Mouse (Mus musculus) ovary, postnatal 36 days (tissue): ENCODE data around the gene Aff3.
"Not testable (repeated sequence)": the region's sequence is repeated elsewhere in the genome, so short reads cannot be mapped to it uniquely, and the experiment has no call there.

Experiments
- DNase-seq: peaks from one replicate; pipeline ENCODE4 v3.0.0; 2022; ENCODE audit warnings: low spot score, mixed read lengths

Gene Aff3

DNA sequence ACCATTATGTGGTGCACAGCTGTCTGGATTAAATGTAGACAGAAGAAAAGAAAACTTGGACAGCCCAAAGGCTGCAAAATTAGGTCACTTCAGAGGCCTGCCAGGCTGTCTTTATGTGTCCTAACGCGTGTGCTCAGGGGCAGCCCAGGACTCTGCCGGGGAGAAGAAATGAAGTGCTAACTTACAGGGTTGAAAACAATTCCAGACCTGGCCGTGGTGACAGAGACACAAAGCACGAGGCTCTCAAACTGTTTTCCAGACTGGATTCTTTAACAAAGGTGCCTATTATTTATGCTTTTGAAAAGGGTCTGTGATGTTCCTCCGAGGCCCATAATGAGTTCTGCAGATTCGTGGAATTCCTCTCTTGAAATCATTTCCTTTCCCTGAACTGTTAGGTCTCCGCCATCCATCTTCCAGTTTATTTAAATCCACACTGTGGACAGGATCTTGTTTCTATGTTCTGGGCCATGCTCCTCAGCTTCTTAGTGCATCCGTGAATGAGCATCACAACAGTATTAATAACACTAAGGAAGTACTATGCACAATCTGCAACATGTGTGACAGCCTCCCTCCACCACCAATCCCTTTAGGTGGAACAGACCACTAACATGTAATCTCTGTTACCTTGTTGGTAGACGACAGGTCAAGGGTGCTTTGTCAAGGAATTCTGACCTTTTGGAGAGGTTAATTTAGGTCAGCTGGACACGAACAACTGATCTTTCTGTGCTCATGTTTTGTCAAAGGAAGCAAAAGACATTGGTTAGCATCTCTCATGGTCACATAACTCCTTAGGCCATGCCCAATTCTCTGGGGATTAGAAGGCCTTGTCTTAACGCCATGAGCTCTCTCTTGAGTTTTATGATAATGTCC lies 228.0 kb downstream of the Aff3 start:
- no peak for DNase-seq

DNA sequence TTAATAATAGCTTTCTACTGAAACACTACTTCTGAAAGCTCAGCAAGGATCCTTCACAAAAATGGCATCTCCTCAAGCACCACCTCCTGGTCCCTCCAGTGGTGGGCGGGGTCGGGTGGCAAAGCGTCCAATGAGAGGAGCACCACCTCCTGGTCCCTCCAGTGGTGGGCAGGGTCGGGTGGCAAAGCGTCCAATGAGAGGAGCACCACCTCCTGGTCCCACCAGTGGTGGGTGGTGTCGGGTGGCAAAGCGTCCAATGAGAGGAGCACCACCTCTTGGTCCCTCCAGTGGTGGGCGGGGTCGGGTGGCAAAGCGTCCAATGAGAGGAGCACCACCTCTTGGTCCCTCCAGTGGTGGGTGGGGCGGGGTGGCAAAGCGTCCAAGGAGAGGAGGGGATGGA lies 234.4 kb downstream of the Aff3 start:
- not testable (repeated sequence) for DNase-seq

DNA sequence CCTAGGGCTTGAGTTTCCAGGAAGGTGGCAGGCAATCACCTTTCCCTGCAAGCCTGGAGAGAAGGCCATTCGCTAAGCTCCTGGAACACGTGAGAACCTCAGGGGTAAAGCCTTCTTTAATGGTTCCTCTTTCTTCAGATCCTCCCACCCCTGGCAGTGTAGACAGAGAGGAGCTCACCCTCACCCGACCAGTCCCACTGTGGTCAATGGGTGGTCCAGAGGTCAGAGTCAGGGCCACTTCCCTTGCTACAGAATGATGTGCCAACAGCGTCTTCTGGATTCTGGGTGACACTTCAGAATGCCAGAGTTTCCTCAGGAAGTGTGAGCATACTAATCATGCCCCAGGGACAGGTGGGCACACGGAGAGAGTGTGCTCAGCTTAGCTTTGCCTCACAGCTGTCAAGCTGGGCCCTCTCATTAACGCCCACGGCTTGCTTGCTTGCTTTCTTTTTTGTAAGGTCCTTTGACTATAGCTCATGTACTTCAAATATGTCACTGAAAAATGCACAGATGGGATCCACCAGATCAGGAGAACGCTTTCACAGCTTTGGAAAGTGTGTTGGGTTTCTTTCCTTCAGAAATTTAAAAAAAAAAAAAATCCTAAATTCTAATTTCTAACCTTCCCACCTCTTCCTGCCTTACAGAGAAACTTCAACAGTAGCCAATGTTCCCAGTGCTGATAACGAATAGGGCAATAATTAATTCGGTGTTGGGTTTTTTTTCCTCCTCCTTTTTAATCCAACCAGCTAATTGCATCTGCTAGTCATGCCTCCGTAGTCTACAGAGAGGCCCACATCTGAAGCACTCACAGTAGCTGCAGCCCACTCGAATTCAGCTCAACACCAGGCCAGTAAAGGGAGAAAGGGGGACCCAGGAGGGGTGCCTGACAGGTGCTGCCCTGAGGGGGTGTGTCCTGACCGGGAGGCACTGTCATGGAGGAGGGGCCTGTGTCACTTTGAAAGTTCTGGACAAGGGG lies 235.8 kb downstream of the Aff3 start:
- DNase-seq: no peak

DNA sequence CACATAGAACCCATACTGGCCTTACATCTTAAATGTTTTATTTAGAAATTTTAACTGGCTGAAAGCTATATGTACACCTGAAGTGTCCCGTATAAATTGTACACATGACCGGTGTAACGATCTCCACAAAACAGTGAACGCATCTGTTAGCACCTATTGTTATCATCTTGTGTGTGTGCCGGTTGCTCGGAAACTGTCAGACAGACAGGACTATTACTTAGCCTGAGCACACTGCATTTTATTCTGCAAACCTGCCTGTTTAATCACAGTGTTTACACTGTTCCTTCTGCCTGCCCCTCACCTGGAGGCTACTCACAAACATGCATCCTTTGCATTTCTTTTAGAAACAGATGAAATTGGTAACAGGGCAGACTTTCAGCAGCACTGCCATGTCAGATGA lies 241.8 kb downstream of the Aff3 start:
- DNase-seq: no peak

DNA sequence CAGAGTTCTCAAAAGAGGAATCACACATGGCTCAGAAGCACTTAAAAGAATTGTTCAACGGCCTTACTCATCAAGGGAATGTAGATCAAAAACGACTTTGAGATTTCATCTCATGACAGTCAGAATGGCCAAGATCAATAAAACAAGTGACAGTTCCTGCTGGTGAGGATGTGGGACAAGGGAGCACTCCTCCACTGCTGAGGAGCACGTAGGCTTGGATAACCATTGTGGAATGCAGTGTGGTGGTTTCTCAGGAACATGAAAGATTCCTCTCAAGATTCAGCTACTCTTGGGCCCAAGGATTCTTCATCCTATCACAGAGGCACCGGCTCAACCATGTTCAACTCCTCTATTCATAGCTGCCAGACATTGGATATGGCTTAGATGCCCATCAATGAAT lies 245.4 kb downstream of the Aff3 start:
- no peak for DNase-seq

DNA sequence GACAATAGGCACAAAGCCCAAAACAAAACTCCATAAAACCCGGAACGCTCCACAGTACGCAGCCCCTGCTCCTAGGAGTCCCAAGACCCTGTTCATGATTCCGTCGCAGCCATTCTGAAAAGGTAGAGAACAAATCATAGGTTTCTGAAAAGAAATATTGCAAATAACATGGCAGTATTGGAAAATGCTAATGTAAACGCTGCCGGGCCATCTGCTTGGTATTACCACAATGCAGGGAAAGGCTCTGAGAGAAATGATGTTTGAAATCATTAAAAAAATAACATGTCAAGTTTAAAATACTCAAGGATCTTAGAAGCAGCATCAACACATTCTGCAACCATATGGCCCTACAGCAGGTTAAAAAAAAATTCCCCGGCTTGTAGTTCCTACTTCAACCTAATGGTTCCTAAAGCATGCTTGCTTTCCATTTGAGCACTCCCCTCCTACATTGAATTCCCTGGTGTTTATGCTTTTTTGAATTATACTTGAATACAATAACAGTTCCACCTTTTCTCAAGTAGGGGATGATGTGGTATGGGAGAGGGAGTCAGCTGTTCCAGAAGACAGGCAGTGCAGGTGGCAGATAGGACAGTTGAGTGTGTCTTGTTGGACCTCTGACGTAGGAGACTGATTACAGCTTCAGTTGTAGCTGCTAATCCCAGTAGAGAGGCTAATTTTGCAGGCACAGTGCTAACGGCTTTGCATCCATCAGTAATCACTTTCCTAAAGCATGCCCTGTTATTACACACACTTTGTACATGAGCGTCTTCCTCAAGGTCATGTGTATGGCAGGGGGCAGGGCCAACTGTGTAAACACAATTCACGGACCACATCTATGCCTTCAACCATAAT lies 246.3 kb downstream of the Aff3 start:
- DNase-seq: no peak

DNA sequence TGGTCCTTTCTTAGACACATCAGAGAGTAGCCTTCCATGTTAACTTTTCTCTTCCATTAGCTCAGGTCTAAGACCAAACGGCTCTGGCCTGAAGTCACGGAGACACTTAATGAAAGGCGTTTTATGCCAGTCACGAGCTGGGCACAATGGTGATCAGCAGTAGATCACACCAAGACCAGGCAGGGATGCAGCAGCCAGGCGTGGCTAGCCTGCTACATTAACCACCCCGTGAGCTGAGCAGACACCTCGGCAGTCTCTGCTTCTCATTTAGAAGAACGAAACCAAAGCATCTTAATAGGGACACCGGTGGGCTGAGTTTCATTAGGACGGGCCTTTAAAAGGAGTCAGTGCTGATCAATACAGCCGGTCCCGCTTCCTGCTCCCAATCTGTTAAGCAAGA lies 247.6 kb downstream of the Aff3 start:
- no peak for DNase-seq

DNA sequence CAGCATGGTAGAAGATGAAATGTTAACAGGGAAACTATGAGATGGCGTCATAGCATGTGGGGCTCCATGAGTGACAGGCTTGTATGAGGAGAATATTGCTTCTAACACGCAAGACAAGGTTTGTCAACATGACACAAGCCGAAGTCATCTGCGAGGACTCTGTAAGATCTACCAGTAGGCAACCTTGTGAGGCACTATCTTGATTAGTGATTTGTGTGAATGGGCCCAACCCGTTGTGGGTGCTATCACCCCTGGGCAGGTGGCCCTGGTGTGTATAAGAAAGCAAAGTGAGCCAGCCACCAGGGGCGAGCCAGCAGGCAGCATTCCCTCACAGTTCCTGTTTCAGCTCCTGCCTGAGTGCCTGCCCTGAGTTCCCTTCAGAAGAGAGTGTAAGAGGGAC lies 249.2 kb downstream of the Aff3 start:
- DNase-seq: no peak

DNA sequence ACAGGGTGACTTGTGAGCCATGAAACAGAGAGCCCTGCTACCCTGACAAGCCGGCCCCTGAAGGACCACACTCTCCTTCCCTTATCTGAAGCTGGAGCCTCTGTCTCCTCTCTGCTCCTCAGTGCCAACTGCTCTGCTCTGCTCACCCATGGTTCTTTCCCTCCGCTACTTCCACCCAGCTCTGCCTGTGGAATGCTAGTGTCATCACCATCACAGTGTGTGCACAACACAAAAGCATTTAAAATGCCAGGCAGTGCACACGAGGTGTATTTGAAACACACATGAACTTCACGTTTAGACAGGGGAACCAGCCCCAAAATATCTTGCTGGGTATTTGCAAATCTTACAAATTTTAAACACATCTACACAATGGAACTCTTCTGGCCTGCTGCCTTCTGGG lies 253.6 kb downstream of the Aff3 start:
- DNase-seq: no peak

DNA sequence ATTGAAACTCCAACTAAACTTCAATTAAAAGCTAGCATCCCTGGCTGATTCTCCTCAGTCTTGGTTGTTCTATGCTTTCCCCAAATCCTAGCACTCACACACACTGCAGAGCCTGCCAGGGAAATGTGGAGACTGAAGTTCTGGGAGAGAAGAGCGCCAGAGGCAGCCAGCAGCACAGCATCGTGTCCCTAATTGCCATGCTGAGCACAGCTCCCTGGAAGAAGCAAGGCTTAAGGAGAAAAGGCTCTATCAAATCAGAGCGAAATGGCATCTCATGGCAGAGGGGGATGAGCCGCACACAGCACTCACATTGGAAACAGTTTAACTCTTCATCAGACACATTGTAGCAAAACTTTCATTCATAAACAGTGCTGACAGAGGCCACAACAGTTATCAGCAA lies 254.3 kb downstream of the Aff3 start:
- no peak for DNase-seq

DNA sequence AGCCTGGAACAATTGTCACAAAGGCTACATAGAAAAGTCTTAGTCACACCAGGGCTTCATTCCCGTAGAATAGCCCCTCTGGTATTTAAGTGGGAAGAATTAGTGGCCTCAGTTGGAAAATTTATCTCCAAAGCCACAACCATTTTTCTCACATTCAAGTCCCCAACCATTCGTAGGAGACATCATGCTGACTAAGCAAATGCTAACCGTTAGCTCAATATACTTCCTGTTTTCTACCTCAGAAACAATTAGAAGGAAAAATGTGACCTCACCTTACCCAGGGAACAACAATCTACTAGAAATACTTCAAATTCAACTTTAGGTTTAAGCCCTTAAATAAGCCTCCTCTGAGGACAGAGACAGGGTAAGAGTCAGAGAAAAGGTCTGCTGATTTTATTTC lies 256.5 kb downstream of the Aff3 start:
- DNase-seq: no peak

DNA sequence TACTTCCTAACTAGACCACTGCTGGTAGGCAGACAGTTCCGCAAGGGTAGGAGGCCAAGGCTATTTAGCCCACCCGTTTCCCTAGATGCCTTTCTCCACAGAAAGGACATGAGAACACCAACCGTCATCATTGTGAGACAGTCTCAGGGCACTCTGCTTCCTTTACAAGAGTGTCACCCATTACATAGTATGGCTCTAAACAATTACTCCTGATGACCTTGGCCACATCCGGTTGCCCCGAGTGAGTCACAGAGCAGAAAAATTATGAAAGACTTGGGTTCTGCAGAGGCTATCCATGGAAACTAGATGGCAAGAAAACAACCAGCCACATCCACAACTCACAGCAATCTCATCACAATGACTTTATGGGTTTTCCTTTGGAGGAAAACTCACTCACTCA lies 261.0 kb downstream of the Aff3 start:
- no peak for DNase-seq

DNA sequence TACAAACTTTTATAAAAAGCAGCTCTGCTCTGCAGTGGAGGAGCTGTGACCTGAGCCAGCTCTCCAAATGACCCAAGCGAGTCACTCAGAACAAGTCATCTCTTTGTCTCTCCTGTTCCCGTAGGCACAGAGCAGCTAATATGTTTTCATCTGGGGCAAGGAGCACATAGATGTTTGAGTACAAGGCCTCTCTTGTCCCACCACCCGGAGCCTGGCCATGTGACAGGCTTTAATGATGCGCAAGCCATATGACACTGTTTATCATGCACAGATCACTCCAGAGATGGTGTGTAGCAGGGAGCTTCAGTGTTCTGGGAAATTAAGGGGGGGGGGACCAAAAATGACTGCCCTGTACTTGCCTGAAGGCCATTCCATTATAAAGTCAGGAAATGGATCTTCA lies 262.9 kb downstream of the Aff3 start:
- no peak for DNase-seq

DNA sequence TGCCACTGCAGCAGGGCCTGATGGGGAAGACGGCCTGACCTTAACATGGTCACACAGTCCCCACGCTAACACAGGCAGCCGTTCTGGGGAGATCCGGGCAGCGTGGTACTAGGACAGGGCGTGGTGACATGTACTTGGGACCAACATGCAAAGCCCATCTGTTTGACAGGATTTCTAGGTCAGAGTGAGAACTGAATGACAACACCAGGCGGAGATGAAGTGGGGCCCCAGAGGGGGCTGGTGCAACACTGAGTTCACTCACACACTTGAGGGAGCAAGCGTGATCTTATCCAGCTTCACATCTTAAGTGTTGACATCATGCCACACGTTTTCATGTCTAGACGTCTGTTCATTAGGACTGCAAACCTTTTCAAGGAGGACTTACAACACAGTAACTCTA lies 265.5 kb downstream of the Aff3 start:
- peak; percentile 26 for DNase-seq

DNA sequence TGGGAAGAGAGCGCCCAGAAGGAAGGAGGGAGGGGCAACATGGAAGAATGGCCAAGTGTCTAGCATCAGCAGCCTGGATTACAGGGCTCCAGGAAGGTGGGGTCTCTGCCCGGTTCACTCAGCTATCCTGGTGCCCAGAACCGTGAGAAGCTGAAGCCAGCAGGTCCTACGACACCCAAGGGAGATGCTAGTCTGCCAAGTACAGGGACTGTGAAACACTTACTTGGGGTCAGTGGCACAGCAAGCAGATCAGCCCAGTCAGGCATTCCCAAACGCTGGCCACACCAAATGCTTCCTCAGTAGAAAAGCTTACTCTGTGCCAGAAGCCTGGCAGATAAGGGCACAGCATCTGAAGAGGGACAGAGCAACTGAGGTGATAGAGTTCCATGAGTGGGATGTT lies 266.2 kb downstream of the Aff3 start:
- DNase-seq: no peak

DNA sequence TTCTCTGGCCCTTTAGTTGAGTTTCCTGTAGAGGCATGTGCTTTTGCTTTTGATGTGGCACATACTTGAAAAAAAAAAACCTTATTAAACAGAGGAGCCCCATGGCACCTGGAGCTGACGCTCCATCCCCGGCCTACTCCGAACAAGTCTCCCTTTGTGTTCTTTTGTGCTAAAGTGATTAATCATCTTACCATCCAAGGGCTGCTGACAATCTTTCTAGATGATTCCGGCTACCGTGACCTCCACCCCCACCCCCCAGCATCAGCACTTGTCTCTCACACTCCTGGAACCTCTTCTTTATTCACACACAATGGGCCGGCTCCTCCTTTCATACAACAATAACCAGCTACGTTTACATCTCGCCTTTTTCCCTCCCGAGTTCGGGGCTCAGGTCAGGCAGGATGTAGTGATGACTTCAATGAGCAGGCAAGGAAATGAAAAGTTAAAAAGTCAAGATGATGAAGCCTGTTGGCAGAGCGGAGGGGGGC lies 269.5 kb downstream of the Aff3 start:
- no peak for DNase-seq

DNA sequence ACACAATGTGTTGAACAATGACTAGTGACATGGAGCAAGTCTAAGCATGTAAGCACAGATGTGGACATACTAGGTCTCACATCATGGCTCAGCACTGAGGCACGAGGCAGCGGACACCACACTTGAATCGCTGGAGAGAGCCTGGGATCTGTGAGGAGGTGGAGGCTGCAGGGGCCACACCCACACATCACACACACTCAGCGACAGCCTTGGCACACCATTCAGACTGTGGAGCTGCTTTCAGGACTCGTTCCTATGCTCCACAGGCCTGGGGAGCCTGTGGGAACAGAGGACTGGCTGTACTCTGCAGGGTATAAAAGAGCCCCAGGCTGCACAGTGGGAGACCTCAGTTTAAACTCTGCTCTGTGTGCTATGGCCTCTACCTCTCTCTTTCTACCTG lies 270.3 kb downstream of the Aff3 start:
- DNase-seq: no peak

DNA sequence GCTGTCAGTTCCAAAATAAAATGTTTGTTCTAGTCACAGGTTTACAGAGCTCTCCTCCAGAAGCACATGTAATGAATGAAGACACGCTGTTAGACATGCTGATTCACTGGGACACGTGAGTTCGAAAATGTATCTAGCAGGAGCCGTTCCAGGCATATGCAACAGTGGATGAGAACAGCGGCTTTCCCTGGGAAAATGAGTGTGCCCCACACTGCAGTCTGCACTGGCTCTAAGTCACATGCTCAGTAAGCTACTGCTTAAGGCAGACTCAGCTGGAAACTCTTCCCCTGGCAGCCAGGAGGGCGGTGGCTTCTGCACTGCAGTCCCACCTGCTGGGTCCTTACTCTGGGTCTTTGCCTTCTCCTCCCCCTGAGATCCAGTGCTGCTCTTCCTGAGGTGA lies 271.2 kb downstream of the Aff3 start:
- DNase-seq: no peak

DNA sequence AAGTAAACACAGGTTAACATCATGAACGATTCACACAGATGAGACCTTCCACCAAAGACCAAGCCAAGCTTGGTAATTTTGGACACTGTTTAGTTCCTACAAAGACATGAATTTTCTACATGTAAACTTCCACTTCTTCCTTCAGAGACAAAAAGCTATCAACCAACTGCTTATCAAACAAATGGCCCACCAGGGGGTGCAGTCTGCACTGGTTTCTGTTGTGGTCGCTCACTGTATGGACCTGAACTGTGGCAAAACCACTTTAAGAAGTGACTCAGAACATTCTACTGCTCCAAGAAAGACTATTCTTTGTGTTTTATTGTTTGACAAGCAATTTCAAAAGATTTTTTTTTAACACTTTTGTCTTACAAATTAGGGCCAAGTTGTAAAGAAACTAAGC lies 271.8 kb downstream of the Aff3 start:
- peak; percentile 64 for DNase-seq

DNA sequence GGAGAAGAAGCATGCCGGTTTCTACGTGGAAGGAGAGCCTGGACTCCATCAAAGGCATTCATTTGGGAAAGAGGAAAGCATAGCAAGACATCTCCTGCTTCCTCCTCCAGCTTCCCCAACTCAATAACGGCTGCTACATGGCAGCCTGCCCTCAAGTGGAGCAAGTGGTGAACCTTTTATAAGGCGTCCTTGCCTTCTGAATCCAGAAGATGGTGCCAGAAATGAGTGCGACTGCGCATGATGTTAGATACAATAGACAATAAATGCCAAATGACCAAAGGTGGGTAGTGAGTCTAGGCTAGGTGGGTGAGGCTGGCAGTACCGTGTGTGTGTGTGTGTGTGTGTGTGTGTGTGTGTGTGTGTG lies 273.9 kb downstream of the Aff3 start:
- DNase-seq: no peak

DNA sequence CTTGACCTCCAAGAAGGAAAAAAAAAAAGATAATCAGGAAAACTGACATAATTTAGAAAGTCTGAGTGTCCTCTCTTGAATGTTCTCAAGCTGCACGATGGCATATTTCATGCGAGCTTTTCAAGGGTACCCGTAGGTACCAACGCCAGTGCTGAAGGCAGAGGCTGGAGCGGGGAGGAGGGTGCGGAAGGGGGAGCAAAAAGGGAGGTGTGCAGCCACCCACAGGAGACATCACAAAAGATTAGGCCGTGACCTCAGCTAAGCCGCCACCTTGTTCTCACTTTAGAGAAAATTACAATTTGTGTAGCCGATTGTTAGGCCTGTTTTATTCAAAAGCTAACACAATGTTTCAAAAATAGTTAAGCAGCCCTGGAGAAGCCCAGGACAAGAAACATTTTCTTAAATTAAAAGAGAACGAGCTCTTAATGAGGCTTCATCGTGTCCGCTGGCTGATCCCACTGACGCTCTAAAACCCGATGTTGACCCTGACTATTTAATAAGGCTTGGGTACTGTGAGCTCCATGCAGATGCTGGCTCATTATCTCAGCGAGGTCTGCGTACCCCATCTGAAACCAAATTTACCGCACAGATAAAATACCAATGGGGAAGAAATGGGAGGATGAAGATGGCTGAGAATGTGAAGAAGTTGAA lies 274.4 kb downstream of the Aff3 start:
- DNase-seq: no peak

DNA sequence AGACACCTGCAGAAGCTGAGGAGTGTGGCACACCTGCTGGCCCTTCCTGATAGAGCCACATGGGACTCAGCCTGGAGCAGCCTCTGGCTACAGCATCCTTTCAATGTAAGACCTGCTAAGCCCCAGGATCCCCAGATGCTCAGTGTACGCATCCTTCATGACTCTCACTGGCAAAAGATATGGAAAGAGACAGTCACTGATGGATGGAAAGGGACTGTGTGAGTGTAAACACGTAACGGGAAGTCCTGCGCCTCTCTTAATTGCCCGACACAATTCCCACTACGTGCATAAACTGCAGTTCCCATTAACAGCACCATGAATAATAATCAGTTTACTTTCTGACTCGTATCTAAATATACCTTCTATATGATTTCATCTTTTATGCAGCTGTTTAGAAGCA lies 275.2 kb downstream of the Aff3 start:
- DNase-seq: no peak
